Mouse (Mus musculus) embryo, embryonic 11.5 days (tissue): ENCODE measurements around the gene Shisal2b.

Experiments used
- DNase-seq: peaks from one replicate; pipeline ENCODE4 v3.0.0-alpha.2; 2012; ENCODE audit warnings: low read depth, low spot score

Gene Shisal2b

GRCm38 (mm10) chr13:104816635-104817571 lies 46.8 kb downstream of the Shisal2b start, which contains the start of gene Cwc27:
TSS of gene Cwc27 (minus strand) at chr13:104817142.
- DNase-seq = peak; percentile 80

- no peak for DNase-seq
These were observed 47.4 kb downstream of the Shisal2b start for GRCm38 (mm10) chr13:104816270-104816634.

GRCm38 (mm10) chr13:104805681-104806080 lies 58.0 kb downstream of the Shisal2b start:
- no peak for DNase-seq

- DNase-seq = no peak
These were observed 64.0 kb downstream of the Shisal2b start for GRCm38 (mm10) chr13:104799566-104800182.

- DNase-seq = no peak
These were observed 64.6 kb downstream of the Shisal2b start for GRCm38 (mm10) chr13:104799067-104799466.
